Mouse (Mus musculus): ENCODE results near the gene Lrp11.
A peak's percentile ranks its signal among the peaks of the same experiment; 100 is the strongest.
"Not testable (repeated sequence)": the region's sequence is repeated elsewhere in the genome, so short reads cannot be mapped to it uniquely, and the experiment has no call there.

Gene Lrp11

GRCm38 (mm10) chr10:7589592-7590233, at the start of gene Lrp11:
Lrp11 (plus strand) TSS chr10:7589800.
- ATAC-seq (ENCODE audit: insufficient number of reproducible peaks, low FRiP score, low TSS enrichment): peak; percentile 96

GRCm38 (mm10) chr10:7578002-7578401, 11.6 kb upstream of the Lrp11 start:
- no peak for ATAC-seq (ENCODE audit: insufficient number of reproducible peaks, low FRiP score, low TSS enrichment)

- ATAC-seq (ENCODE audit: insufficient number of reproducible peaks, low FRiP score, low TSS enrichment): no peak
These were observed 8.2 kb upstream of the Lrp11 start for GRCm38 (mm10) chr10:7581401-7581800.

GRCm38 (mm10) chr10:7582157-7582890, 7.3 kb upstream of the Lrp11 start:
- no peak for ATAC-seq (ENCODE audit: insufficient number of reproducible peaks, low FRiP score, low TSS enrichment)

- ATAC-seq (ENCODE audit: insufficient number of reproducible peaks, low FRiP score, low TSS enrichment): no peak
These were observed 6.6 kb upstream of the Lrp11 start for GRCm38 (mm10) chr10:7582891-7583557.

GRCm38 (mm10) chr10:7586771-7587170, 2.8 kb upstream of the Lrp11 start:
- ATAC-seq (ENCODE audit: insufficient number of reproducible peaks, low FRiP score, low TSS enrichment): no peak

- peak; percentile 13; the same call in 1 of the 2 replicates for ATAC-seq (ENCODE audit: insufficient number of reproducible peaks, low FRiP score, low TSS enrichment)
These were observed 662 bp downstream of the Lrp11 start for GRCm38 (mm10) chr10:7590234-7590689.

- no peak for ATAC-seq (ENCODE audit: insufficient number of reproducible peaks, low FRiP score, low TSS enrichment)
These were observed 1.2 kb downstream of the Lrp11 start for GRCm38 (mm10) chr10:7590792-7591191.

GRCm38 (mm10) chr10:7594797-7595196, 5.2 kb downstream of the Lrp11 start:
- ATAC-seq (ENCODE audit: insufficient number of reproducible peaks, low FRiP score, low TSS enrichment): no peak

GRCm38 (mm10) chr10:7596251-7596650, 6.7 kb downstream of the Lrp11 start:
- ATAC-seq (ENCODE audit: insufficient number of reproducible peaks, low FRiP score, low TSS enrichment): no peak

- no peak for ATAC-seq (ENCODE audit: insufficient number of reproducible peaks, low FRiP score, low TSS enrichment)
These were observed 8.6 kb downstream of the Lrp11 start for GRCm38 (mm10) chr10:7598177-7598576.

- no peak for ATAC-seq (ENCODE audit: insufficient number of reproducible peaks, low FRiP score, low TSS enrichment)
These were observed 11.0 kb downstream of the Lrp11 start for GRCm38 (mm10) chr10:7600647-7601046.

- no peak for ATAC-seq (ENCODE audit: insufficient number of reproducible peaks, low FRiP score, low TSS enrichment)
These were observed 15.6 kb downstream of the Lrp11 start for GRCm38 (mm10) chr10:7605168-7605567.

GRCm38 (mm10) chr10:7606437-7606836, 16.8 kb downstream of the Lrp11 start:
- no peak for ATAC-seq (ENCODE audit: insufficient number of reproducible peaks, low FRiP score, low TSS enrichment)

- 0 out of 2 replicates have a peak, but pooled peaks have one; percentile 26 for ATAC-seq (ENCODE audit: insufficient number of reproducible peaks, low FRiP score, low TSS enrichment)
These were observed 19.0 kb downstream of the Lrp11 start for GRCm38 (mm10) chr10:7608611-7609010.

GRCm38 (mm10) chr10:7611647-7612046, 22.0 kb downstream of the Lrp11 start:
- ATAC-seq (ENCODE audit: insufficient number of reproducible peaks, low FRiP score, low TSS enrichment): no peak

GRCm38 (mm10) chr10:7612210-7612609, 22.6 kb downstream of the Lrp11 start:
- ATAC-seq (ENCODE audit: insufficient number of reproducible peaks, low FRiP score, low TSS enrichment): not testable (repeated sequence)

GRCm38 (mm10) chr10:7614834-7615233, 25.2 kb downstream of the Lrp11 start:
- no peak for ATAC-seq (ENCODE audit: insufficient number of reproducible peaks, low FRiP score, low TSS enrichment)

- not testable (repeated sequence) for ATAC-seq (ENCODE audit: insufficient number of reproducible peaks, low FRiP score, low TSS enrichment)
These were observed 27.5 kb downstream of the Lrp11 start for GRCm38 (mm10) chr10:7617146-7617545.

GRCm38 (mm10) chr10:7617556-7617955, 28.0 kb downstream of the Lrp11 start:
- ATAC-seq (ENCODE audit: insufficient number of reproducible peaks, low FRiP score, low TSS enrichment): not testable (repeated sequence)

GRCm38 (mm10) chr10:7619821-7620241, 30.2 kb downstream of the Lrp11 start:
- no peak for ATAC-seq (ENCODE audit: insufficient number of reproducible peaks, low FRiP score, low TSS enrichment)

Data from cerebellum, adult (tissue).